Mouse (Mus musculus) C2C12 (cell line): ENCODE results near the gene Kcnt2. TPM values are rescaled to one million over a fixed set of nuclear protein-coding genes. Genes with fewer than 3 reads are reported as not detected.
A peak's percentile ranks its signal among the peaks of the same experiment; 100 is the strongest.

Experiments used
- H3K27me3 ChIP-seq: one replicate; pipeline ENCODE4 v1.6.1; 2011; ENCODE audit not compliant: control insufficient read depth, insufficient read depth, insufficient read length
- H3K36me3 ChIP-seq: one replicate; pipeline ENCODE4 v1.6.1; 2011; ENCODE audit not compliant: control insufficient read depth, insufficient read depth
- H3K4me3 ChIP-seq: one replicate; pipeline ENCODE4 v1.5.1; 2011; ENCODE audit warnings: mild to moderate bottlenecking, control low read depth; ENCODE audit not compliant: poor library complexity, insufficient read depth, severe bottlenecking
- H3K79me2 ChIP-seq: one replicate; pipeline ENCODE4 v1.6.1; 2011; ENCODE audit not compliant: control insufficient read depth, insufficient read depth
- H3K79me3 ChIP-seq: one replicate; pipeline ENCODE4 v1.6.1; 2011; ENCODE audit warnings: low read depth, control low read depth
- H3ac ChIP-seq: one replicate; pipeline ENCODE3; 2011; ENCODE audit warnings: low read depth; ENCODE audit not compliant: control insufficient read depth, insufficient read length
- CEBPB ChIP-seq: IDR thresholded peaks from one replicate; pipeline ENCODE4 v1.6.1; 2011; ENCODE audit warnings: low read depth, mild to moderate bottlenecking, control low read depth, moderate library complexity
- CTCF ChIP-seq: IDR thresholded peaks from one replicate; pipeline ENCODE4 v1.5.1; 2011; ENCODE audit not compliant: control insufficient read depth, insufficient read depth, insufficient read length
- FOSL1 ChIP-seq: IDR thresholded peaks from one replicate; pipeline ENCODE4 v1.8.0; 2011; ENCODE audit warnings: mild to moderate bottlenecking, low read length; ENCODE audit not compliant: poor library complexity, insufficient read depth, severe bottlenecking
- MAX ChIP-seq: IDR thresholded peaks from one replicate; pipeline ENCODE4 v1.6.1; 2011; ENCODE audit warnings: mild to moderate bottlenecking, control low read depth
- MYOD1 ChIP-seq: IDR thresholded peaks from one replicate; pipeline ENCODE4 v1.6.1; 2011; ENCODE audit warnings: low read depth; ENCODE audit not compliant: control insufficient read depth, insufficient read length
- MYOG ChIP-seq: IDR thresholded peaks from one replicate; pipeline ENCODE4 v1.6.1; 2011; ENCODE audit not compliant: control insufficient read depth, insufficient read length; ENCODE audit errors: extremely low read depth
- USF1 ChIP-seq: IDR thresholded peaks from one replicate; pipeline ENCODE4 v1.6.1; 2011; ENCODE audit warnings: low read depth, mild to moderate bottlenecking, control low read depth, moderate library complexity
- polyA plus RNA-seq: library from polyadenylated mRNA; unstranded; fragments of >200 nt; fragmentation: generic; extraction: Trizol; gene quantifications from one replicate; pipeline ENCODE4 v1.2.1, GENCODE M21; 2012; ENCODE audit warnings: missing spikeins

Gene Kcnt2
- polyA plus RNA-seq, 1 experiment, result 0.01 TPM

DNA sequence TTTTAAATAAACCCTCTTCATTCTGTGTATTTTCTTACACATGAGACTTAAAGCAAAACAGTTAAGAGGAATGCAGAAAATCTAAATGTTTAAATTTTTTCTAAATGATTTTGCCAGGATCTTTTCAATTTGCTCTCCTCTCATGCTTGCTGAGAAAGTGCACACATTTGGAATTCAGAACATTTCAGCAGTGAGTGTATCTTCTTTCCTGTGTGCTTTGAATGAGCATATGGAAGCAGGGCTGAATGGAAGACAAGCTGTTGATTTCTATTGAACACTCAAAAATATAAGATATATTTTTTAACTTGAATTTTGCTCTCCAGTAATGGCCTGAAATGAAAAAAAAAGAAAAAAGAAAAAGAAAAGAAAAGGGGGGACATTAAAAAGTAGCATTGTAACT, 49.5 kb downstream of the Kcnt2 start:
- H3K4me3 ChIP-seq, result no peak overlapping the region
- TF ChIP-seq MAX, result no peak
- no peak for TF ChIP-seq MYOG
- TF ChIP-seq CEBPB, result no peak
- no peak for TF ChIP-seq CTCF
- TF ChIP-seq MYOD1, result no peak
- no peak for TF ChIP-seq USF1
- no peak for TF ChIP-seq FOSL1
- H3K79me3 ChIP-seq, result no peaks in the 10 kb centered on the region

DNA sequence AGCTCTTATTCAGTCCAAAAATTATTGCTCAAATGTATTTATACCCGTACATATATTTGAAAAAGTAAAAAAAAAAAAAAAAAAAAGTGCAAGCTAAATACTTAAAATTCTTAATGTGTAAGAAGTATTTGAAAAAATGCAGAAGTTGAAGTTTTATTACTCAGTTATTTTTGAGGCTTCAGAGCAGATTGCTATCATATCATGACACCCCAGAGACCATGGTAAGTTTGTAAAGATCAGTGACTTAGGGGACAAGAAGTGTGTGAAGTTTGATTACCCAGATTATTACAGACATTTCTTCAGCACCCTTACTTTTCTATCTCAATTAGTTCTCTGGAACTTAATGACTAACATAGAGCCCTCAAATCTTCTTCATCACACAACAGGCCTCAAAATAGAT, 58.3 kb downstream of the Kcnt2 start:
- Histone ChIP-seq H3ac (no peak overlapping the region), H3K36me3 (no peaks in the 10 kb centered on the region), H3K4me3 (no peak overlapping the region), H3K27me3 (no peaks in the 10 kb centered on the region), H3K79me3 (no peaks in the 10 kb centered on the region), H3K79me2 (no peaks in the 10 kb centered on the region)
- TF ChIP-seq CTCF, result no peak

More for the DNA sequence above, 49.5 kb downstream of the Kcnt2 start:
- no peaks in the 10 kb centered on the region for H3K79me2 ChIP-seq
- no peaks in the 10 kb centered on the region for H3K27me3 ChIP-seq
- H3ac ChIP-seq, result no peak overlapping the region
- no peaks in the 10 kb centered on the region for H3K36me3 ChIP-seq

DNA sequence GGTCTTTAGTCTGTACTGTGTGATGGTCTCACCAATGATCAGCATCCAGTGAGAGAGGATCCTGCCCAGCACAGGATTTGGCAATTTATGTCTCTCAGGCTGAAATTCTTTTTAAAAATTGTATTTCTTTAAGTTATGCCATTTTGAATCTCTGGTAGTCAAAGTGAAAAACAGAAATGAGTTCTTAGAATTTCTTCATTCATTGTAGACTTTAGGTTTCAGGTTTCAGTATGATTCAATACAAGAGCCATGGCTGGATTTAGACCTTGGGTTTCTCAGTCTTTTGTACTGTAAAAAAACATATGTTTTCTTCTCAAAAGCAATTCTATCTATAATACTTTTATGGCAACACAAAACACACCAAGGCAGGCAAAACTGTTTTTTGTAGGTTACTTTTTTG, 59.4 kb downstream of the Kcnt2 start:
- TF ChIP-seq CEBPB, result no peak
- no peak for TF ChIP-seq MYOD1
- no peak for TF ChIP-seq FOSL1
- no peak for TF ChIP-seq CTCF
- no peak for TF ChIP-seq MYOG
- TF ChIP-seq USF1, result no peak
- TF ChIP-seq MAX, result no peak

GRCm38 (mm10) chr1:140306339-140306738, 60.4 kb downstream of the Kcnt2 start:
- Histone ChIP-seq H3K4me3 (no peak overlapping the region), H3K79me3 (no peaks in the 10 kb centered on the region), H3K27me3 (no peaks in the 10 kb centered on the region), H3ac (no peak overlapping the region), H3K36me3 (no peaks in the 10 kb centered on the region), H3K79me2 (no peaks in the 10 kb centered on the region)
- peak; percentile 26 for TF ChIP-seq CEBPB
- TF ChIP-seq MYOD1, result no peak
- no peak for TF ChIP-seq MYOG
- TF ChIP-seq CTCF, result no peak
- no peak for TF ChIP-seq USF1
- peak; percentile 51 for TF ChIP-seq FOSL1
- TF ChIP-seq MAX, result no peak

More for the DNA sequence above, 59.4 kb downstream of the Kcnt2 start:
- H3K79me2 ChIP-seq, result no peaks in the 10 kb centered on the region
- H3K4me3 ChIP-seq, result no peak overlapping the region
- no peaks in the 10 kb centered on the region for H3K27me3 ChIP-seq
- H3K79me3 ChIP-seq, result no peaks in the 10 kb centered on the region
- no peak overlapping the region for H3ac ChIP-seq
- H3K36me3 ChIP-seq, result no peaks in the 10 kb centered on the region

GRCm38 (mm10) chr1:140310739-140311138, 64.8 kb downstream of the Kcnt2 start:
- Histone ChIP-seq H3ac (no peak overlapping the region), H3K79me2 (no peaks in the 10 kb centered on the region), H3K79me3 (no peaks in the 10 kb centered on the region), H3K27me3 (no peaks in the 10 kb centered on the region), H3K36me3 (no peaks in the 10 kb centered on the region), H3K4me3 (no peak overlapping the region)
- no peak for TF ChIP-seq MAX
- no peak for TF ChIP-seq MYOD1
- TF ChIP-seq MYOG, result no peak
- no peak for TF ChIP-seq CTCF
- TF ChIP-seq USF1, result no peak
- no peak for TF ChIP-seq CEBPB
- TF ChIP-seq FOSL1, result no peak

- no peaks in the 10 kb centered on the region for H3K79me2 ChIP-seq
- H3ac ChIP-seq, result no peak overlapping the region
- H3K27me3 ChIP-seq, result no peaks in the 10 kb centered on the region
- H3K4me3 ChIP-seq, result no peak overlapping the region
- no peaks in the 10 kb centered on the region for H3K36me3 ChIP-seq
- H3K79me3 ChIP-seq, result no peaks in the 10 kb centered on the region
- TF ChIP-seq CEBPB, result no peak
- no peak for TF ChIP-seq USF1
- TF ChIP-seq MAX, result no peak
- TF ChIP-seq FOSL1, result no peak
- TF ChIP-seq CTCF, result no peak
- TF ChIP-seq MYOD1, result no peak
- no peak for TF ChIP-seq MYOG
These were observed 79.1 kb downstream of the Kcnt2 start for GRCm38 (mm10) chr1:140325088-140325487.
